In the genomic region with DNA sequence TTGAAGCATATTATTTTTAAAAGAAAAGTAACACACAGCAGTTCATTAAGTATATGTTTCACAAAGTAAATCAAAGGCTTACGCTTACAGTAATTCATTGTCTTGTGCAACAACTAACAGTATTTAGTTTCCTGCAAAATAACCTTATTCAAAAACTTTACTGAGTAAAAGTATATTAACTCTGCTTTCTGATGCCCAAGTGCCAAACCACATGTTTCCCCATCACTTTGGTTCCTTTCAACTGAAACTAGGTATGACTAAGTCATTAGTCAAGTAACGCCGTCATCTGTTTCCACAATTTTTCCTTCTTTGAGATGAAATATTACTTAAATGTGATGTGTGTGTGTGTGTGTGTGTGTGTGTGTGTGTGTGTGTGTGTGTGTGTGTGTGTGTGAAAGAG, we compare ENCODE assay signal across 25 mouse cellular contexts.
A peak's percentile ranks its signal among the peaks of the same experiment; 100 is the strongest.
DNase-seq lines count a peak whose midpoint lies in the region; ATAC-seq lines count a peak whose summit lies in the region.
"Had no signal": no experiment of that assay in that cellular context is flagged by ENCODE, and none has a peak within 500 bp of the region (broad histone marks: within the 10 kb centered on the region; RNA-seq: fewer than 3 reads in every experiment).

No protein-coding gene starts in this region.

- 96% methylated on average over 3 of the region's 3 CpGs for WGBS in heart, embryonic 10.5 days

- no peak overlapping the region for H3K4me3 ChIP-seq in heart, embryonic 10.5 days
- H3K4me3 ChIP-seq: embryonic facial prominence, embryonic 10.5 days; embryonic facial prominence, embryonic 12.5 days; forebrain, embryonic 10.5 days; forebrain, embryonic 12.5 days had no signal

- peak; percentile 85 for DNase-seq in 416B (ENCODE audit: low read depth)
- peak; percentile 38 for DNase-seq in fibroblast of lung, adult 2 months (ENCODE audit: low read depth)
- DNase-seq in frontal cortex, postnatal 10 days (ENCODE audit: low spot score in 2 of 2), result no peak
- no peak for DNase-seq in heart, embryonic 10.5 days (ENCODE audit: low spot score)
- no peak for DNase-seq in kidney, adult 9 months
- DNase-seq: adrenal gland, adult 8-10 months; adrenal gland, postnatal 14 days; adrenal gland, postnatal 36 days; cerebellum, adult 11-12 months; cerebellum, adult 2 months; cerebellum, adult 9-10 months; cerebellum, postnatal 10 days; cerebellum, postnatal 25 days had no signal

- H3K36me3 ChIP-seq in heart, embryonic 10.5 days, result no peaks in the 10 kb centered on the region
- H3K36me3 ChIP-seq: embryonic facial prominence, embryonic 10.5 days; embryonic facial prominence, embryonic 12.5 days; forebrain, embryonic 10.5 days; forebrain, embryonic 12.5 days; G1E had no signal

- H3K27me3 ChIP-seq in heart, embryonic 10.5 days (ENCODE audit: insufficient read depth, poor library complexity, severe bottlenecking), result no peaks in the 10 kb centered on the region
- H3K27me3 ChIP-seq: CH12.LX; embryonic facial prominence, embryonic 12.5 days; forebrain, embryonic 12.5 days had no signal

- ATAC-seq in megakaryocyte progenitor cell, adult 5-6 weeks (replicated peaks; ENCODE audit: poor library complexity), result 0 out of 2 replicates have a peak, but pooled peaks have one; percentile 42
- ATAC-seq: activated CD4-positive, CD25-positive, alpha-beta regulatory T cell, adult 4 months; CD4-positive, CD25-positive, alpha-beta regulatory T cell, adult 4 months; forebrain, embryonic 14.5 days; forebrain, embryonic 16.5 days; Patski had no signal

- H3K4me1 ChIP-seq in heart, embryonic 10.5 days, result no peaks in the 10 kb centered on the region
- H3K4me1 ChIP-seq: embryonic facial prominence, embryonic 10.5 days; embryonic facial prominence, embryonic 12.5 days; forebrain, embryonic 10.5 days; forebrain, embryonic 12.5 days had no signal

- H3K27ac ChIP-seq in heart, embryonic 10.5 days, result no peak overlapping the region
- H3K27ac ChIP-seq: embryonic facial prominence, embryonic 10.5 days; embryonic facial prominence, embryonic 12.5 days; forebrain, embryonic 10.5 days; forebrain, embryonic 12.5 days had no signal

- H3K9me3 ChIP-seq in heart, embryonic 10.5 days, result no peaks in the 10 kb centered on the region
- H3K9me3 ChIP-seq: embryonic facial prominence, embryonic 10.5 days; embryonic facial prominence, embryonic 12.5 days; forebrain, embryonic 10.5 days; forebrain, embryonic 12.5 days had no signal

Comparison
In these comparisons a context has a peak if more than half of its experiments do, and no peak if none do; other contexts are left out.
1. DNase-seq: peak in 416B (single experiment) and fibroblast of lung, adult 2 months (single experiment); none in frontal cortex, postnatal 10 days (0 of 2), heart, embryonic 10.5 days (single experiment) and kidney, adult 9 months (single experiment).